Mouse (Mus musculus) liver, adult 2 months (tissue): ENCODE measurements around the gene Olfm2.

Experiments used
- CTCF ChIP-seq: fragments of 200-500 bp; IDR thresholded peaks from 2 replicates; pipeline ENCODE4 v1.5.1; 2011; ENCODE audit warnings: low read depth, low read length, control low read depth
- POLR2A ChIP-seq: fragments of 200-500 bp; IDR thresholded peaks from 2 replicates; pipeline ENCODE4 v1.6.1; 2011; ENCODE audit warnings: low read length, control low read depth; ENCODE audit not compliant: insufficient read depth; ENCODE audit errors: extremely low read depth

- no peak for TF ChIP-seq CTCF
- TF ChIP-seq POLR2A, result no peak
These were observed 106.7 kb downstream of the Olfm2 start for GRCm38 (mm10) chr9:20639486-20639885.
